Mouse (Mus musculus): ENCODE measurements around the gene Dvl1.

GRCm38 (mm10) chr4:155832321-155832720, 14.9 kb upstream of the Dvl1 start:
- TF ChIP-seq POLR2A (IDR thresholded peaks at IDR 0.05; ENCODE audit: low read depth, low read length) (no peak), CTCF (conservative IDR thresholded peaks at IDR 0.05 in 1 of 2, IDR thresholded peaks at IDR 0.05 in 1 of 2; ENCODE audit: low read depth in 2 of 2, low read length in 2 of 2) (no peak), USF1 (IDR thresholded peaks at IDR 0.05; ENCODE audit: low read depth, low read length) (no peak), ZNF384 (IDR thresholded peaks at IDR 0.05; ENCODE audit: low read depth, low read length) (no peak), MYC (IDR thresholded peaks at IDR 0.05; ENCODE audit: low read depth, low read length) (no peak), GABPA (IDR thresholded peaks at IDR 0.05; ENCODE audit: insufficient replicate concordance, low read depth, low read length) (no peak), CHD1 (IDR thresholded peaks at IDR 0.05; ENCODE audit: low read depth, low read length) (no peak), MAFK (IDR thresholded peaks at IDR 0.05; ENCODE audit: insufficient replicate concordance, low read length) (no peak), MAZ (IDR thresholded peaks at IDR 0.05; ENCODE audit: low read depth, low read length) (no peak), POLR2AphosphoS2 (IDR thresholded peaks at IDR 0.05; ENCODE audit: low read depth, low read length) (no peak), TBP (conservative IDR thresholded peaks at IDR 0.05; ENCODE audit: low read depth, low read length) (no peak)

Data from CH12.LX (cell line).